Mouse (Mus musculus) limb, embryonic 15.5 days (tissue): ENCODE measurements around the gene Rab11fip3. TPM values are rescaled to one million over a fixed set of nuclear protein-coding genes. Genes with fewer than 3 reads are reported as not detected.

Experiments
- ATAC-seq: fragments of 200-750 bp; cut with Nextera tagmentation; 2 replicates; pipeline ENCODE4 v1.8.0; 2017; ENCODE audit warnings: low read depth, moderate TSS enrichment; ENCODE audit not compliant: insufficient number of reproducible peaks, low FRiP score, low TSS enrichment
- H3K27ac ChIP-seq: fragments of 300-500 bp; sonication (generic); 2 replicates; pipeline ENCODE4 v1.5.1; 2015; ENCODE audit warnings: moderate library complexity, mild to moderate bottlenecking, inconsistent platforms
- H3K27me3 ChIP-seq: fragments of 300-500 bp; sonication (generic); 2 replicates; pipeline ENCODE4 v1.6.1; 2015; ENCODE audit warnings: inconsistent platforms
- H3K36me3 ChIP-seq: fragments of 300-500 bp; sonication (generic); 2 replicates; pipeline ENCODE4 v1.6.1; 2015; ENCODE audit warnings: inconsistent platforms
- H3K4me1 ChIP-seq: fragments of 300-500 bp; sonication (generic); 2 replicates; pipeline ENCODE4 v1.6.1; 2015; ENCODE audit warnings: inconsistent platforms
- H3K4me2 ChIP-seq: fragments of 300-500 bp; sonication (generic); 2 replicates; pipeline ENCODE4 v1.6.1; 2015; ENCODE audit warnings: mild to moderate bottlenecking, inconsistent platforms
- H3K4me3 ChIP-seq: fragments of 300-500 bp; sonication (generic); 2 replicates; pipeline ENCODE4 v1.5.1; 2015; ENCODE audit warnings: mild to moderate bottlenecking, inconsistent platforms
- H3K9ac ChIP-seq: fragments of 300-500 bp; sonication (generic); 2 replicates; pipeline ENCODE4 v1.6.1; 2015; ENCODE audit warnings: inconsistent platforms
- H3K9me3 ChIP-seq: fragments of 300-500 bp; sonication (generic); 2 replicates; pipeline ENCODE4 v1.6.1; 2016; ENCODE audit warnings: inconsistent platforms
- WGBS: fragments of 180-500 bp; shearing (Covaris S2); methylation state at CpG from one replicate; pipeline ENCODE4 v1.1.7; 2015; 5-methylcytosine and 5-hydroxymethylcytosine counted together
- polyA plus RNA-seq: library from polyadenylated mRNA; unstranded; fragments of >200 nt; fragmentation: Nextera tagmentation; extraction: Ambion mirVana; gene quantifications from 2 replicates; pipeline ENCODE4 v1.2.1, GENCODE M21; 2015

The Rab11fip3 gene
- polyA plus RNA-seq, 1 experiment from 2014 or later: 16.8 TPM

DNA sequence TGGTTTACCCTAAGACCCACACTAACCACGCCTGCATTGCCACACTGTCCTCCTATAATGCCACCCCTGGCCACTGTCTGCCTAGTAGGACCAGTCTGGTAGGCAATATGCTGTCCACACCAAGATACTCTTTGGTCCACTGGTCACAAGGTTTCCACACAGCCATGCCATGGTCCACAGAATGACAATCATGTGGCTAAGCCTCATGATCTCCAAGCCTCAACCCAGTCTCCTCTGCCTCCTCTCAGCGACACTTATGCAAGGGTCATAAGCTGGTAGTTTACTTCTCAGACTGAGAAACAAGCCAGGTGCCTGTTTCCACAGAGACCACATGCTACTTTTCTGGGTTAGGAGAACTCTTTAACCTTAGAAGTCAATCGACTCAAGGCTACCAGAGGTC, 86.4 kb downstream of the Rab11fip3 start:
- Histone ChIP-seq H3K27ac (no peak overlapping the region), H3K4me2 (no peak overlapping the region), H3K4me3 (no peak overlapping the region), H3K9me3 (no peaks in the 10 kb centered on the region), H3K4me1 (peaks cover 44% of the 10 kb centered on the region), H3K27me3 (no peaks in the 10 kb centered on the region), H3K36me3 (no peaks in the 10 kb centered on the region), H3K9ac (no peak overlapping the region)
- no peak for ATAC-seq
- WGBS: 93% methylated on average over 3 of the region's 3 CpGs

DNA sequence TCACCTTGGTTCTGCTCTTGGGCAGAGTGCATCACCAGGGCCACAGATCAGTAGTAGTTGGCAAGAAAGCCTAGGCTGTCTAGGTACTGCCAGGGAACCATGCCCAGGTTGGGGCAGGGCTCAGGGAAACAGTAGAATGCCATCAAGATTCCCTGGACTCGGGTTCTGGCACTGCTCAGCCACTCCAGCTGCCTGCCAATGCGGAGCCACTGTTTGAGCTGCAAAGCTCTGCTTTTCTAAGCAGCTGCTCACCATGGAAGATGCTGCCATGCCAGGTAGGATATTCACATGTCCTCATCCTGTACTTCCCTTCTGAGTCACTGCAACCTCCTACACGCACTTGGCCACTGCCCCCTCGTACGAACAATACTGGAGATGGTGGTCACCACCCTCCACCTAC, 88.5 kb downstream of the Rab11fip3 start:
- no peak for ATAC-seq
- peaks cover 37% of the 10 kb centered on the region for H3K4me1 ChIP-seq
- peak overlapping the region; percentile 17; the same call in 1 of the 2 replicates for H3K27ac ChIP-seq
- H3K4me2 ChIP-seq: no peak overlapping the region
- 78% methylated on average over 5 of the region's 5 CpGs for whole genome bisulfite sequencing
- H3K9me3 ChIP-seq: no peaks in the 10 kb centered on the region
- no peaks in the 10 kb centered on the region for H3K36me3 ChIP-seq
- H3K4me3 ChIP-seq: no peak overlapping the region
- H3K9ac ChIP-seq: no peak overlapping the region
- no peaks in the 10 kb centered on the region for H3K27me3 ChIP-seq

DNA sequence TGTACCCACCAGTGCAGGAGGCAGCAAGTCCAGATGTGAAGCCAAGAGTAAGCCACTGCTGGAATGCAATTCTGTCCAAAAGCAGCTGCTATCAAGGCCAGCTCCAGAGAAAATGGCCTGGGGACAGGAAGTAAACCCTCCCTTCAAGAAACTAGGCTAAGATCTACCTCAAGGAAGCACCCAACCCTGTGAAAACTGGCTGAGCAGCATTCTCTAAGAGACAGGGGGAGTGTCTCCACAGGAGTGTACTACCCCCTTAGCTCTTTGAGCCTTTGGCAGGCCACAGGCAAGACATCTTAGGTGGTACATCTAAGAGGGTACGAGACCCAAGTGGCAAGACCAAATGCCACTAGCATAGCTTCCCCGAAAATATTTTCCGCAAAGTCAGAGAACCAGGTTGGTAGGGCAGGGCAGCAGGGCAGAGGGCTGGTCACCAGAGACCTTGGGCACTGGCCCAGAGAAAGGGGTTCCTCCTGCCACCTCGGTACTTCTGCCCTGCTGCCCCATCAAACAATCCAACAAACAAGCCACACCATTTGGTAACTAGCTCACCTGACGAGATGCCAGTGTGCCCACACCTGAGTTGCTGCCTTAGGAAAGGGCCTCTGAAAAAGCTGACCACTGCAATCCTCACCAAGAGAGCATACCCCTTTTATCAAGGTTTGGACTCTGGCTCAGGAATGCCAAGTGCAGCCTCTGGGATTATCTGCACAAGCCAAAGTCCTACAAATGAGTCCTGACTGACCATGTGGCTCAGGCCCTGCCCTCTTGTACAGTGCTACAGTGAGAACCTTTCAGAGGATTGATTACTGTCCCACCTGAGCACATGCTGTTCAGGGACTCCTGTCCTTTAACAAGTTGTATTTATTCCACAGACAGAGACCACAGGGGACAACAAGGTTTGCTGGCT, 89.3 kb downstream of the Rab11fip3 start:
- Histone ChIP-seq H3K9ac (no peak overlapping the region), H3K27ac (peak overlapping the region; percentile 17; the same call in 1 of the 2 replicates), H3K9me3 (no peaks in the 10 kb centered on the region), H3K4me2 (0 out of 2 replicates have a peak overlapping the region, but pooled peaks have one; percentile 20), H3K4me1 (peaks cover 37% of the 10 kb centered on the region), H3K27me3 (no peaks in the 10 kb centered on the region), H3K4me3 (no peak overlapping the region), H3K36me3 (no peaks in the 10 kb centered on the region)
- 87% methylated on average over 5 of the region's 5 CpGs for WGBS
- ATAC-seq: no peak

DNA sequence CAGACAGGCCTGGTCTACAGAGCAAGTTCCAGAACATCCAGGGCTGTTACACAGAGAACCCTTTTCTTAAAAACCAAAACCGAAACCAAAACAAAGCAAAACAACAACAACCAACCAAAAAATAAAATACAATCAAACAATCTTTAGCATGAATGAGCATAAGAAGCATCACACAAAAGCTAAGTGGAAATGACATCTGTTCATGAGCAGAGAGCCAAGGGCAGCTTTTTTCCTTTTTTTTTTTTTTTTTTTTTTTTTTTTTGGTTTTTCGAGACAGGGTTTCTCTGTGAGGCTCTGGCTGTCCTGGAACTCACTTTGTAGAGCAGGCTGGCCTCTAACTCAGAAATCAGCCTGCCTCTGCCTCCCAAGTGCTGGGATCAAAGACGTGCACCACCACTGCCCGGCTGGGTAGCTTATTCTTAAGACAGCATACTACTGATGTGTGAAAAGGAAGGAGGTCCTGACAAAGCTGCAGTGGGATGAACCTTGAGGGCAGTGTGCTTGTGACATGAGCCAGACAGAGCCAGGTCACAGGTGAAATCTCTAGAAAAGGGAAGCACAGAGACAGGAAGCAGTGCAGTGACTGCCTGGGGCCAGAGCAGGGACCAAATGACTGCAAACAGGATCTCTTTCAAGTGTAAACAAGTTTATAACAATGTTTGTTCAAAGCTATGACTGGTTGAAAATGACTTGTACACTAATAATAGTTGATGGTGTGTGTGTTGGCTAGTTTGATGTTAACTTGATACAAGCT, 98.2 kb downstream of the Rab11fip3 start:
- Histone ChIP-seq H3K36me3 (peaks cover 13% of the 10 kb centered on the region), H3K4me2 (no peak overlapping the region), H3K9ac (no peak overlapping the region), H3K9me3 (no peaks in the 10 kb centered on the region), H3K27ac (no peak overlapping the region), H3K4me1 (peaks cover 16% of the 10 kb centered on the region; the same call in 1 of the 2 replicates), H3K4me3 (no peak overlapping the region), H3K27me3 (no peaks in the 10 kb centered on the region)
- ATAC-seq: no peak
- WGBS: 79% methylated on average over 4 of the region's 4 CpGs

DNA sequence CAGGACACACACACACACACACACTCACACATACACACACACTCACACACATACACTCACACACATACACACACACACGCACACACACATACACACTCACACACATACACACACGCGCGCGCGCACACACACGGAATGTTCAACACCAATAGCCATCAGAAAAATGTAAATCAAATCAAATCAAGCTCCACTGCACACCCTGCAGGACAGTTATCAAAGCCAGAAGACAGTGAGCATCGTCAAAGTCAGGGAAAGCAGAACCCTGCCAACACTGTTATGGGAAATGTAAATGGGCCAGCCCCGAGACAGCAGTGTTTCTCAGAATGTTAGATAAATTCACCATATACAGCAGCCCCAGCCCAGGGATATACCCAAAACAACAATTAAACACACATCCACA, 98.9 kb downstream of the Rab11fip3 start:
- Histone ChIP-seq H3K9ac (no peak overlapping the region), H3K9me3 (no peaks in the 10 kb centered on the region), H3K4me2 (no peak overlapping the region), H3K27ac (no peak overlapping the region), H3K27me3 (no peaks in the 10 kb centered on the region), H3K4me3 (no peak overlapping the region), H3K4me1 (peaks cover 16% of the 10 kb centered on the region; the same call in 1 of the 2 replicates), H3K36me3 (peaks cover 14% of the 10 kb centered on the region)
- ATAC-seq: no peak
- WGBS: 94% methylated on average over 9 of the region's 9 CpGs

DNA sequence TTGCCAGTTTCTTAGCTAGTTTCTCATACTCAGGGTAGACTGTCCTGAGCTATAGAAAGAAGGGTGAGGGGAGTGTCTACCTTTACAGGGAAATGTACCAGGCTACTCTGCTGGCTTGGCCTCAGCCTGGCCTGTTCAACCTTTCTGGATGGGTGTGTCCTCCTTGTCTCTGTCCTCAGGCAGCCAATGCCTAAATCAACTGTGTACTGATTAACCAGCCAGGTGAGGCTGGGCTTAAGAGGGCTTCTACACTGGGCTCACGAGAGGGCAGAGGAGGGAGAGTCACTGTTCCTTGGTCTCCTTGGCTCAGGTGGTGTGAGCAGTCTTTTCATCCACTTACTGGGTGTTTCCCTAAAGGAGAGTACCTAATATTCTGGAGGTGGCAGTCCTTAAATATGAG, 101.2 kb downstream of the Rab11fip3 start:
- H3K4me3 ChIP-seq: no peak overlapping the region
- peaks cover 12% of the 10 kb centered on the region; the same call in 1 of the 2 replicates for H3K4me1 ChIP-seq
- no peaks in the 10 kb centered on the region for H3K27me3 ChIP-seq
- no peak overlapping the region for H3K9ac ChIP-seq
- no peak overlapping the region for H3K4me2 ChIP-seq
- H3K27ac ChIP-seq: no peak overlapping the region
- ATAC-seq: no peak
- peaks cover 33% of the 10 kb centered on the region for H3K36me3 ChIP-seq
- no peaks in the 10 kb centered on the region for H3K9me3 ChIP-seq
- 65% methylated on average over 1 of the region's 1 CpGs for WGBS

GRCm38 (mm10) chr17:25967652-25968051, 101.7 kb downstream of the Rab11fip3 start:
- no peak overlapping the region for H3K4me2 ChIP-seq
- H3K4me3 ChIP-seq: no peak overlapping the region
- H3K36me3 ChIP-seq: peaks cover 38% of the 10 kb centered on the region
- 38% methylated on average over 3 of the region's 3 CpGs for WGBS
- no peaks in the 10 kb centered on the region for H3K27me3 ChIP-seq
- ATAC-seq: no peak
- no peak overlapping the region for H3K27ac ChIP-seq
- no peak overlapping the region for H3K9ac ChIP-seq
- H3K4me1 ChIP-seq: peaks cover 12% of the 10 kb centered on the region; the same call in 1 of the 2 replicates
- H3K9me3 ChIP-seq: no peaks in the 10 kb centered on the region

- Histone ChIP-seq H3K9me3 (no peaks in the 10 kb centered on the region), H3K27me3 (no peaks in the 10 kb centered on the region), H3K27ac (no peak overlapping the region), H3K36me3 (peaks cover 64% of the 10 kb centered on the region), H3K9ac (no peak overlapping the region), H3K4me2 (no peak overlapping the region), H3K4me1 (peaks cover 12% of the 10 kb centered on the region; the same call in 1 of the 2 replicates), H3K4me3 (no peak overlapping the region)
- 75% methylated on average over 7 of the region's 7 CpGs for WGBS
- ATAC-seq: no peak
Observed at GRCm38 (mm10) chr17:25964271-25964670, 105.1 kb downstream of the Rab11fip3 start.

GRCm38 (mm10) chr17:25962413-25962905, 106.9 kb downstream of the Rab11fip3 start:
- Histone ChIP-seq H3K9ac (no peak overlapping the region), H3K4me3 (no peak overlapping the region), H3K4me2 (no peak overlapping the region), H3K27me3 (no peaks in the 10 kb centered on the region), H3K4me1 (0 out of 2 replicates have a peak, but pooled peaks cover 5% of the 10 kb centered on the region), H3K9me3 (no peaks in the 10 kb centered on the region), H3K36me3 (peaks cover 76% of the 10 kb centered on the region), H3K27ac (no peak overlapping the region)
- WGBS: 91% methylated on average over 7 of the region's 7 CpGs
- no peak for ATAC-seq

DNA sequence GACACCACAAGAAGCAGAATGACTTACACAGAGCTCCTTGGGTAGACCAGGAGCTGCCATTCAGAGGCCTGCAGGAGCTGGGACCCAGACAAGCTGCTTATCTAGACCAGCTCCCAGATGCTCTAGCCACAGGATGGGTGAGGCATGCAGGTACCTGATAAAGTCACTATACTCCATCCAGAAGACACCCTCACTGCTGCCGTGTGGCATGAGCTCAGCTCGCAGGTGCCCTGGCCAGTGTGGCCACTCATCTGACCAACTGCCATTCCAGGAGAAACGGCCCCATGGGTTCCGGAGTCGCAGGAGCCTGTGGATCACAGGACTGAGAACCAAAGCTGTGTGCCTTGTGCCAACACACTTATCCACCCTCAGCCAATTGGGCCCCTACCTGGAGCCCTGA, 107.8 kb downstream of the Rab11fip3 start:
- Histone ChIP-seq H3K4me3 (no peak overlapping the region), H3K36me3 (peaks cover 76% of the 10 kb centered on the region), H3K27me3 (no peaks in the 10 kb centered on the region), H3K27ac (no peak overlapping the region), H3K9ac (no peak overlapping the region), H3K9me3 (no peaks in the 10 kb centered on the region), H3K4me1 (0 out of 2 replicates have a peak, but pooled peaks cover 3% of the 10 kb centered on the region), H3K4me2 (no peak overlapping the region)
- no peak for ATAC-seq
- 93% methylated on average over 5 of the region's 5 CpGs for WGBS

DNA sequence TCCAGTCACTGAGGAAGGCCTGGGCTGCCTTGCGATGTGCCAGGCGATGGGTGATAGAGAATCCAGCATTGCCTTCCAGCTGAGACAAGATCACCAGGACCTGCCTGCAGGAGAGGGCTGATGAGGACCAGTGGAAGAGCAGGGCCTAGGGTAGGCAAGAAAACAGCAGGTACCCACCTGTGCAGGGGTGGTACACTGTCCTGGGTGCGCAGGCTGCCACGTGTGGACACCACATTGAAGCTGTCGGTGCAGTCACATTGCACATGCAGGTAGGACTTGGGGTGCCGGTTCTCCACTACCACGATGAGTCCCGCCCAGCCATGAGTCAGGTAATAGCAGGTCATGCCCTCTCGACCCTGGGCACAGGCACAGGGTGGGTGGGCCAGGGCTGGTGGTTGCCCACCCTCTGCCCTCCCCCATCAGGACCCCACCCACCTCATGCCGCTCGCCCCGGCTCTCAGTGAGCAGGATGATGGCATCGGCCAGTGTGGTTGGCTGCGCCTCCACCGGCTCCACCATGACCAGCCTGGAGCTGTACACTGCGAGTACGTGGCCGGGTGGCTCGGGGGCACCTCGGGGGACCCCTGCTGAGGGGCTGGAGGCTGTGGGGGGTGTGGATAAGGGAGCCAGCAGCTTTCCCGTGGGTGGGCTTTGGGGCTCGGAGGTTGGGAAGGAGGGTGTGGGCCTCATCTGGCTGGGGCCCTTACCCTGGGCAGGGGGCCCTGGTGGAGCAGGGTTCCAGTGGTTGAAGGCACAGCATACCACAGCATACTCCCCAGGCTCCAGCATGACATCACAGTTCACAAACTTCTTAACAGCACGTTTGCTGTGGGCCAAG, 109.5 kb downstream of the Rab11fip3 start:
- no peak for ATAC-seq
- peaks cover 69% of the 10 kb centered on the region for H3K36me3 ChIP-seq
- no peak overlapping the region; the same call in 1 of the 2 replicates for H3K9ac ChIP-seq
- H3K27me3 ChIP-seq: no peaks in the 10 kb centered on the region
- no peak overlapping the region for H3K27ac ChIP-seq
- H3K4me3 ChIP-seq: no peak overlapping the region
- WGBS: 86% methylated on average over 23 of the region's 23 CpGs
- H3K9me3 ChIP-seq: no peaks in the 10 kb centered on the region
- H3K4me2 ChIP-seq: no peak overlapping the region
- H3K4me1 ChIP-seq: 0 out of 2 replicates have a peak, but pooled peaks cover 3% of the 10 kb centered on the region
